Mouse (Mus musculus): Measurements from ENCODE around the gene Tm7sf3. TPM values are rescaled to one million over a fixed set of nuclear protein-coding genes. Genes with fewer than 3 reads are reported as not detected.

Tm7sf3 gene
- total and polyA plus RNA-seq, 2 experiments from 2014 or later = 40.6 to 51.1 TPM

- H3K9me3 ChIP-seq (ENCODE audit: low read length) = no peaks in the 10 kb centered on the region
- no peaks in the 10 kb centered on the region for H3K36me3 ChIP-seq (ENCODE audit: insufficient read depth)
- 87% methylated on average over 6 of the region's 6 CpGs for WGBS
- H3K9ac ChIP-seq = no peak overlapping the region
- ATAC-seq = no peak
- H3K27me3 ChIP-seq (ENCODE audit: insufficient read depth, low read length) = no peaks in the 10 kb centered on the region
- no peak overlapping the region for H3K4me2 ChIP-seq (ENCODE audit: low read depth)
- peaks cover 6% of the 10 kb centered on the region for H3K4me1 ChIP-seq (ENCODE audit: insufficient read depth)
- H3K27ac ChIP-seq (ENCODE audit: low read depth, low read length) = no peak overlapping the region
- TF ChIP-seq CTCF (IDR thresholded peaks at IDR 0.05; ENCODE audit: low read depth) = no peak
- H3K4me3 ChIP-seq (ENCODE audit: low read depth, low read length) = no peak overlapping the region
- no peak for DNase-seq
These were observed 1.6 kb downstream of the Tm7sf3 start for GRCm38 (mm10) chr6:146640991-146641390.

- WGBS = 90% methylated on average over 7 of the region's 7 CpGs
- no peak for TF ChIP-seq CTCF (IDR thresholded peaks at IDR 0.05; ENCODE audit: low read depth)
- no peak overlapping the region for H3K27ac ChIP-seq (ENCODE audit: low read depth, low read length)
- H3K4me2 ChIP-seq (ENCODE audit: low read depth) = no peak overlapping the region
- ATAC-seq = no peak
- no peaks in the 10 kb centered on the region for H3K27me3 ChIP-seq (ENCODE audit: insufficient read depth, low read length)
- no peaks in the 10 kb centered on the region for H3K36me3 ChIP-seq (ENCODE audit: insufficient read depth)
- H3K9ac ChIP-seq = no peak overlapping the region
- H3K9me3 ChIP-seq (ENCODE audit: low read length) = no peaks in the 10 kb centered on the region
- peaks cover 6% of the 10 kb centered on the region for H3K4me1 ChIP-seq (ENCODE audit: insufficient read depth)
- no peak overlapping the region for H3K4me3 ChIP-seq (ENCODE audit: low read depth, low read length)
- DNase-seq = no peak
These were observed 2.3 kb downstream of the Tm7sf3 start for GRCm38 (mm10) chr6:146640068-146640965.

GRCm38 (mm10) chr6:146636482-146636881 lies 6.1 kb downstream of the Tm7sf3 start:
- H3K4me2 ChIP-seq (ENCODE audit: low read depth) = no peak overlapping the region
- 87% methylated on average over 5 of the region's 5 CpGs for WGBS
- DNase-seq = no peak
- no peak for TF ChIP-seq CTCF (IDR thresholded peaks at IDR 0.05; ENCODE audit: low read depth)
- no peaks in the 10 kb centered on the region for H3K27me3 ChIP-seq (ENCODE audit: insufficient read depth, low read length)
- ATAC-seq = no peak
- peaks cover 8% of the 10 kb centered on the region; the same call in 1 of the 2 replicates for H3K4me1 ChIP-seq (ENCODE audit: insufficient read depth)
- no peaks in the 10 kb centered on the region for H3K36me3 ChIP-seq (ENCODE audit: insufficient read depth)
- no peak overlapping the region for H3K4me3 ChIP-seq (ENCODE audit: low read depth, low read length)
- H3K27ac ChIP-seq (ENCODE audit: low read depth, low read length) = no peak overlapping the region
- no peak overlapping the region for H3K9ac ChIP-seq
- no peaks in the 10 kb centered on the region for H3K9me3 ChIP-seq (ENCODE audit: low read length)

- no peak for TF ChIP-seq CTCF (IDR thresholded peaks at IDR 0.05; ENCODE audit: low read depth)
- peak overlapping the region; percentile 62 for H3K4me2 ChIP-seq (ENCODE audit: low read depth)
- peak overlapping the region; percentile 77 for H3K4me3 ChIP-seq (ENCODE audit: low read depth, low read length)
- DNase-seq (peak; percentile 13), ATAC-seq (no peak)
- no peaks in the 10 kb centered on the region for H3K36me3 ChIP-seq (ENCODE audit: insufficient read depth)
- H3K4me1 ChIP-seq (ENCODE audit: insufficient read depth) = peaks cover 8% of the 10 kb centered on the region; the same call in 1 of the 2 replicates
- no peaks in the 10 kb centered on the region for H3K27me3 ChIP-seq (ENCODE audit: insufficient read depth, low read length)
- H3K9me3 ChIP-seq (ENCODE audit: low read length) = no peaks in the 10 kb centered on the region
- no peak overlapping the region for H3K9ac ChIP-seq
- WGBS = 66% methylated on average over 4 of the region's 4 CpGs
- no peak overlapping the region for H3K27ac ChIP-seq (ENCODE audit: low read depth, low read length)
These were observed 7.6 kb downstream of the Tm7sf3 start for GRCm38 (mm10) chr6:146634759-146635606.

GRCm38 (mm10) chr6:146634015-146634722 lies 8.5 kb downstream of the Tm7sf3 start:
- H3K4me1 ChIP-seq (ENCODE audit: insufficient read depth) = peaks cover 8% of the 10 kb centered on the region; the same call in 1 of the 2 replicates
- H3K9me3 ChIP-seq (ENCODE audit: low read length) = no peaks in the 10 kb centered on the region
- TF ChIP-seq CTCF (IDR thresholded peaks at IDR 0.05; ENCODE audit: low read depth) = no peak
- peak; percentile 94 for ATAC-seq
- H3K4me2 ChIP-seq (ENCODE audit: low read depth) = peak overlapping the region; percentile 62
- H3K27ac ChIP-seq (ENCODE audit: low read depth, low read length) = peak overlapping the region; percentile 85
- peak; percentile 93 for DNase-seq
- H3K4me3 ChIP-seq (ENCODE audit: low read depth, low read length) = peak overlapping the region; percentile 77
- peak overlapping the region; percentile 84 for H3K9ac ChIP-seq
- under 1% methylated on average over 70 of the region's 82 CpGs for WGBS
- no peaks in the 10 kb centered on the region for H3K36me3 ChIP-seq (ENCODE audit: insufficient read depth)
- no peaks in the 10 kb centered on the region for H3K27me3 ChIP-seq (ENCODE audit: insufficient read depth, low read length)

- Histone ChIP-seq H3K9ac (peak overlapping the region; percentile 84), H3K4me1 (ENCODE audit: insufficient read depth) (peaks cover 8% of the 10 kb centered on the region; the same call in 1 of the 2 replicates), H3K9me3 (ENCODE audit: low read length) (no peaks in the 10 kb centered on the region), H3K4me2 (ENCODE audit: low read depth) (peak overlapping the region; percentile 62), H3K36me3 (ENCODE audit: insufficient read depth) (no peaks in the 10 kb centered on the region), H3K4me3 (ENCODE audit: low read depth, low read length) (peak overlapping the region; percentile 77), H3K27me3 (ENCODE audit: insufficient read depth, low read length) (no peaks in the 10 kb centered on the region), H3K27ac (ENCODE audit: low read depth, low read length) (peak overlapping the region; percentile 85)
- no peak for TF ChIP-seq CTCF (IDR thresholded peaks at IDR 0.05; ENCODE audit: low read depth)
- ATAC-seq = peak; percentile 49
- DNase-seq = no peak
- WGBS = 6% methylated on average over 14 of the region's 14 CpGs
These were observed 9.0 kb downstream of the Tm7sf3 start for GRCm38 (mm10) chr6:146633629-146634014.

Measured in forebrain, postnatal 0 days (tissue).